31 mouse cellular contexts compared by ENCODE assay signal in the genomic region with DNA sequence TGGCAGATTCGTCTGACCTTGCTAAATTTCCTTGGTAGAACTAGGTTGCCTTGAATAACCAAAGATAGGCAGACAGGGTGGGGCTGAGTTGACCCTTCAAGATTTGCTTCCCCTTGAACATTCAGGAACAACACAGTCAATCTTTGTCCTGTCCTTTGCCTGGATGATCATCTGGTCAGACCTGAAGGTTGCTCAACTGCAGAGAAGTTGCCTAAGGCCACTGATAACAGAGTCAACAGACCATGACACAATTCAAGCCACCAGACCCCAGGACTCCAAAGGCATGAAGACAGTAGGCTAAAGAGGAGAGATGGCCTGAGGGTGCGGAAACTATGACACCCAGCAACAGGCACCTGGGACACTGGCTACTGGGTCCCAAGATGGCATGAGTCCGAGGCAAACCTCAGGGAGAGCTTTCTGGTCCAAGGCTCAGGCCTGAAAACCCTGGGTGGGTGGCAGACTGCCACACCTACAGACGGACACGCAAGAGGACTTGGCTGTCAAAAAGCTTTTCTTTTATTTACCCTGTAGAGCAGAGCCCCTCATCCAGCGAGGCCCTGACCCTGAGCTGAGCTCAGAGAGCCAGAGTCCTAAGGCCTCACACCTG. TPM values are rescaled to one million over a fixed set of nuclear protein-coding genes. Genes with fewer than 3 reads are reported as not detected.
DNase-seq lines count a peak whose midpoint lies in the region; ATAC-seq and TF ChIP-seq lines count a peak whose summit lies in the region.
"Had no signal": no experiment of that assay in that cellular context is flagged by ENCODE, and none has a peak within 500 bp of the region (broad histone marks: within the 10 kb centered on the region; RNA-seq: fewer than 3 reads in every experiment).

No protein-coding gene starts in this region.

- H3K27ac ChIP-seq in liver, adult 2 months (replicated peaks; ENCODE audit: insufficient read depth, low read depth, low read length): peak overlapping the region; percentile 88
- H3K27ac ChIP-seq in liver, embryonic 11.5 days (ENCODE audit: low read depth, low read length): no peak overlapping the region
- peak overlapping the region; percentile 55; the same call in 1 of the 2 replicates for H3K27ac ChIP-seq in liver, embryonic 13.5 days
- H3K27ac ChIP-seq in liver, postnatal 0 days (ENCODE audit: low read depth): peak overlapping the region; percentile 89
- H3K27ac ChIP-seq in hindbrain, embryonic 13.5 days: no peak overlapping the region
- H3K27ac ChIP-seq: heart, adult 2 months; hindbrain, postnatal 0 days; intestine, embryonic 15.5 days; limb, embryonic 13.5 days; neural tube, embryonic 15.5 days had no signal

- H3K4me2 ChIP-seq in liver, embryonic 11.5 days: no peak overlapping the region
- no peak overlapping the region for H3K4me2 ChIP-seq in liver, embryonic 13.5 days
- H3K4me2 ChIP-seq in liver, postnatal 0 days (ENCODE audit: low read depth, low read length): peak overlapping the region; percentile 42; the same call in 1 of the 2 replicates
- H3K4me2 ChIP-seq in hindbrain, embryonic 13.5 days: no peak overlapping the region
- H3K4me2 ChIP-seq: intestine, embryonic 15.5 days; limb, embryonic 13.5 days; lung, embryonic 14.5 days; neural tube, embryonic 15.5 days had no signal

- H3K27me3 ChIP-seq in liver, adult 2 months (ENCODE audit: control insufficient read depth, insufficient read depth, low read length): no peaks in the 10 kb centered on the region
- H3K27me3 ChIP-seq in liver, embryonic 11.5 days (replicated peaks; ENCODE audit: control insufficient read depth, insufficient read depth, low read length): no peaks in the 10 kb centered on the region
- no peaks in the 10 kb centered on the region for H3K27me3 ChIP-seq in liver, embryonic 13.5 days
- H3K27me3 ChIP-seq in liver, postnatal 0 days (ENCODE audit: insufficient read depth, low read length): no peaks in the 10 kb centered on the region
- H3K27me3 ChIP-seq in hindbrain, embryonic 13.5 days: no peaks in the 10 kb centered on the region
- H3K27me3 ChIP-seq: intestine, embryonic 15.5 days; limb, embryonic 13.5 days; neural tube, embryonic 15.5 days had no signal

- no peaks in the 10 kb centered on the region for H3K79me2 ChIP-seq in liver, adult 2 months (ENCODE audit: control insufficient read depth, insufficient read depth, low read length)

- 21% methylated on average over 6 of the region's 6 CpGs for WGBS in liver, adult 2 months
- 78% methylated on average over 6 of the region's 6 CpGs for WGBS in liver, embryonic 11.5 days
- 57% methylated on average over 6 of the region's 6 CpGs for WGBS in liver, embryonic 13.5 days (ENCODE audit: insufficient replicate concordance)
- 50% methylated on average over 6 of the region's 6 CpGs for WGBS in liver, postnatal 0 days (ENCODE audit: insufficient replicate concordance)
- WGBS in hindbrain, embryonic 13.5 days: 88% methylated on average over 6 of the region's 6 CpGs

- no peaks in the 10 kb centered on the region for H3K36me3 ChIP-seq in liver, adult 2 months (ENCODE audit: control insufficient read depth, insufficient read depth, low read length)
- H3K36me3 ChIP-seq in liver, embryonic 11.5 days (ENCODE audit: control insufficient read depth, insufficient read depth, low read length): no peaks in the 10 kb centered on the region
- no peaks in the 10 kb centered on the region for H3K36me3 ChIP-seq in liver, embryonic 13.5 days
- H3K36me3 ChIP-seq in liver, postnatal 0 days (replicated peaks; ENCODE audit: insufficient read depth, low read length): no peaks in the 10 kb centered on the region
- H3K36me3 ChIP-seq in hindbrain, embryonic 13.5 days: no peaks in the 10 kb centered on the region
- H3K36me3 ChIP-seq: intestine, embryonic 15.5 days; limb, embryonic 13.5 days; neural tube, embryonic 15.5 days had no signal

- TF ChIP-seq CTCF in liver, adult 2 months (IDR thresholded peaks at IDR 0.05; ENCODE audit: low read depth, low read length): no peak
- TF ChIP-seq CTCF in liver, postnatal 0 days (IDR thresholded peaks at IDR 0.05; ENCODE audit: low read depth): no peak

- H3K4me1 ChIP-seq in liver, adult 2 months (ENCODE audit: control insufficient read depth, insufficient read depth, low read length): peaks cover 13% of the 10 kb centered on the region
- H3K4me1 ChIP-seq in liver, embryonic 11.5 days (replicated peaks; ENCODE audit: control insufficient read depth, insufficient read depth, low read length): no peaks in the 10 kb centered on the region
- H3K4me1 ChIP-seq in liver, embryonic 13.5 days (replicated peaks): no peaks in the 10 kb centered on the region; the same call in 1 of the 2 replicates
- H3K4me1 ChIP-seq in liver, postnatal 0 days (ENCODE audit: insufficient read depth): peaks cover 8% of the 10 kb centered on the region; the same call in 1 of the 2 replicates
- no peaks in the 10 kb centered on the region for H3K4me1 ChIP-seq in hindbrain, embryonic 13.5 days (replicated peaks)
- H3K4me1 ChIP-seq: intestine, embryonic 15.5 days; limb, embryonic 13.5 days; neural tube, embryonic 15.5 days had no signal

- DNase-seq in cerebellum, postnatal 14 days: peak; percentile 72
- no peak for DNase-seq in cerebellum, adult 11 months
- peak; percentile 97 for DNase-seq in liver, adult 2 months (ENCODE audit: extremely low read depth, low read depth, low spot score)
- DNase-seq in liver, embryonic 11.5 days (ENCODE audit: low spot score): no peak
- DNase-seq in liver, embryonic 13.5 days: no peak
- peak; percentile 55 for DNase-seq in liver, postnatal 0 days
- DNase-seq: adrenal gland, adult 8-10 months; cerebellum, postnatal 36 days; gastrocnemius, postnatal 36 days; heart, adult 2 months; heart, postnatal 14 days; kidney, adult 2 months; kidney, postnatal 4 days; lung, embryonic 14.5 days; lung, postnatal 14 days; midbrain, embryonic 14.5 days; retina, postnatal 1 day; right cerebral cortex, postnatal 25 days; thymus, postnatal 4 days had no signal

- no peak for TF ChIP-seq POLR2A in liver, adult 2 months (IDR thresholded peaks at IDR 0.05; ENCODE audit: extremely low read depth, insufficient read depth, low read length)

- ATAC-seq in liver, embryonic 11.5 days (replicated peaks; ENCODE audit: low FRiP score): no peak
- ATAC-seq in liver, embryonic 13.5 days (ENCODE audit: low read depth): peak; percentile 53; the same call in 1 of the 2 replicates
- ATAC-seq in liver, postnatal 0 days: peak; percentile 83
- no peak for ATAC-seq in hindbrain, embryonic 13.5 days (ENCODE audit: low FRiP score)
- ATAC-seq: CD4-positive, CD25-positive, alpha-beta regulatory T cell, adult 4 months; forebrain, embryonic 14.5 days; hindbrain, postnatal 0 days; intestine, embryonic 15.5 days had no signal

- H3K4me3 ChIP-seq in liver, adult 2 months (ENCODE audit: insufficient read depth, low read depth, low read length): 0 out of 2 replicates have a peak overlapping the region, but pooled peaks have one; percentile 4
- H3K4me3 ChIP-seq in liver, embryonic 11.5 days (ENCODE audit: low read depth, low read length): no peak overlapping the region
- H3K4me3 ChIP-seq in liver, embryonic 13.5 days (replicated peaks): no peak overlapping the region
- no peak overlapping the region for H3K4me3 ChIP-seq in liver, postnatal 0 days (ENCODE audit: low read depth, low read length)
- no peak overlapping the region for H3K4me3 ChIP-seq in hindbrain, embryonic 13.5 days
- H3K4me3 ChIP-seq: heart, adult 2 months; intestine, embryonic 15.5 days; limb, embryonic 13.5 days; neural tube, embryonic 15.5 days had no signal

- H3K9ac ChIP-seq in liver, adult 2 months (ENCODE audit: low read depth, low read length): peak overlapping the region; percentile 10; the same call in 1 of the 2 replicates
- no peak overlapping the region for H3K9ac ChIP-seq in liver, embryonic 11.5 days (ENCODE audit: low read depth, low read length)
- H3K9ac ChIP-seq in liver, embryonic 13.5 days: no peak overlapping the region
- H3K9ac ChIP-seq in liver, postnatal 0 days (replicated peaks): no peak overlapping the region
- H3K9ac ChIP-seq in hindbrain, embryonic 13.5 days: no peak overlapping the region
- H3K9ac ChIP-seq: intestine, embryonic 15.5 days; limb, embryonic 13.5 days; lung, embryonic 14.5 days; neural tube, embryonic 15.5 days had no signal

- peaks cover 4% of the 10 kb centered on the region; the same call in 1 of the 2 replicates for H3K9me3 ChIP-seq in liver, embryonic 11.5 days (ENCODE audit: control insufficient read depth, low read length)
- H3K9me3 ChIP-seq in liver, embryonic 13.5 days (replicated peaks): peaks cover 6% of the 10 kb centered on the region; the same call in 1 of the 2 replicates
- H3K9me3 ChIP-seq in liver, postnatal 0 days (ENCODE audit: low read length): no peaks in the 10 kb centered on the region
- peaks cover 7% of the 10 kb centered on the region; the same call in 1 of the 2 replicates for H3K9me3 ChIP-seq in hindbrain, embryonic 13.5 days
- H3K9me3 ChIP-seq: intestine, embryonic 15.5 days had no signal

- peak; percentile 75; the same call in 1 of the 2 replicates for TF ChIP-seq EP300 in liver, postnatal 0 days (IDR thresholded peaks at IDR 0.05; ENCODE audit: low read depth)

RNA-seq across cellular contexts. Expression of a gene that starts 4.3 kb away (rescaled TPM):
- 0.18 and 12.8 TPM in 2 replicates for total RNA-seq in liver, adult 2 months (2014; rRNA removed)
- 0.10 TPM in 1 of 2 replicates, not detected in the other for polyA plus RNA-seq in liver, adult 2 months (2012; rRNA removed)
- polyA plus RNA-seq in liver, embryonic 11.5 days (2014; fragmentation: Nextera tagmentation; extraction: Ambion mirVana): not detected in 2 replicates
- polyA plus RNA-seq in liver, embryonic 13.5 days (2015; fragmentation: Nextera tagmentation; extraction: Ambion mirVana): not detected in 2 replicates
- not detected in 2 replicates for polyA plus RNA-seq in liver, postnatal 0 days (2015; fragmentation: Nextera tagmentation; extraction: Ambion mirVana)
- polyA plus RNA-seq in hindbrain, embryonic 13.5 days (2015; fragmentation: Nextera tagmentation; extraction: Ambion mirVana): not detected in 2 replicates
- total RNA-seq: gastrocnemius, postnatal 36 days; heart, adult 2 months; heart, postnatal 14 days; hindbrain, postnatal 0 days; left cerebral cortex, postnatal 36 days had no signal
- polyA plus RNA-seq: CD4-positive, CD25-positive, alpha-beta regulatory T cell, adult 4 months; embryonic facial prominence, embryonic 11.5 days; forebrain, embryonic 14.5 days; heart, embryonic 14.5 days; hindbrain, embryonic 11.5 days; hindbrain, postnatal 0 days; limb, embryonic 13.5 days; lung, embryonic 14.5 days; midbrain, embryonic 14.5 days; neural tube, embryonic 15.5 days; thymus, postnatal 0 days had no signal

RNA-seq across cellular contexts. Expression of a gene that starts 28.0 kb away (rescaled TPM):
- total RNA-seq in liver, adult 2 months (2014; rRNA removed): 7.6 and 7.9 TPM in 2 replicates
- polyA plus RNA-seq in liver, adult 2 months (2012; rRNA removed): 16.6 and 19.8 TPM in 2 replicates
- 25.1 and 27.1 TPM in 2 replicates for polyA plus RNA-seq in liver, embryonic 11.5 days (2014; fragmentation: Nextera tagmentation; extraction: Ambion mirVana)
- polyA plus RNA-seq in liver, embryonic 13.5 days (2015; fragmentation: Nextera tagmentation; extraction: Ambion mirVana): 19.9 and 20.2 TPM in 2 replicates
- polyA plus RNA-seq in liver, postnatal 0 days (2015; fragmentation: Nextera tagmentation; extraction: Ambion mirVana): 12.6 and 13.1 TPM in 2 replicates
- 36.5 and 40.5 TPM in 2 replicates for polyA plus RNA-seq in hindbrain, embryonic 13.5 days (2015; fragmentation: Nextera tagmentation; extraction: Ambion mirVana)

RNA-seq across cellular contexts. Expression of a gene that starts 28.1 kb away (rescaled TPM):
- 9.7 and 12.8 TPM in 2 replicates for total RNA-seq in liver, adult 2 months (2014; rRNA removed)
- polyA plus RNA-seq in liver, adult 2 months (2012; rRNA removed): 26.3 and 36.6 TPM in 2 replicates
- polyA plus RNA-seq in liver, embryonic 11.5 days (2014; fragmentation: Nextera tagmentation; extraction: Ambion mirVana): 55.4 and 56.3 TPM in 2 replicates
- polyA plus RNA-seq in liver, embryonic 13.5 days (2015; fragmentation: Nextera tagmentation; extraction: Ambion mirVana): 28.6 and 30.9 TPM in 2 replicates
- 17.6 and 19.2 TPM in 2 replicates for polyA plus RNA-seq in liver, postnatal 0 days (2015; fragmentation: Nextera tagmentation; extraction: Ambion mirVana)
- 68.9 and 69.6 TPM in 2 replicates for polyA plus RNA-seq in hindbrain, embryonic 13.5 days (2015; fragmentation: Nextera tagmentation; extraction: Ambion mirVana)

RNA-seq across cellular contexts. Expression of a gene that starts 41.3 kb away (rescaled TPM):
- 32.0 and 39.4 TPM in 2 replicates for total RNA-seq in liver, adult 2 months (2014; rRNA removed)
- polyA plus RNA-seq in liver, adult 2 months (2012; rRNA removed): 51.1 and 61.7 TPM in 2 replicates
- 43.7 and 44.8 TPM in 2 replicates for polyA plus RNA-seq in liver, embryonic 11.5 days (2014; fragmentation: Nextera tagmentation; extraction: Ambion mirVana)
- polyA plus RNA-seq in liver, embryonic 13.5 days (2015; fragmentation: Nextera tagmentation; extraction: Ambion mirVana): 24.0 and 26.1 TPM in 2 replicates
- 14.1 and 15.4 TPM in 2 replicates for polyA plus RNA-seq in liver, postnatal 0 days (2015; fragmentation: Nextera tagmentation; extraction: Ambion mirVana)
- 54.1 and 60.4 TPM in 2 replicates for polyA plus RNA-seq in hindbrain, embryonic 13.5 days (2015; fragmentation: Nextera tagmentation; extraction: Ambion mirVana)

RNA-seq across cellular contexts. Expression of a gene that starts 41.5 kb away (rescaled TPM):
- 21.9 and 22.0 TPM in 2 replicates for total RNA-seq in liver, adult 2 months (2014; rRNA removed)
- 14.9 and 17.1 TPM in 2 replicates for polyA plus RNA-seq in liver, adult 2 months (2012; rRNA removed)
- polyA plus RNA-seq in liver, embryonic 11.5 days (2014; fragmentation: Nextera tagmentation; extraction: Ambion mirVana): 108 and 114 TPM in 2 replicates
- polyA plus RNA-seq in liver, embryonic 13.5 days (2015; fragmentation: Nextera tagmentation; extraction: Ambion mirVana): 60.1 and 65.1 TPM in 2 replicates
- 26.1 and 26.5 TPM in 2 replicates for polyA plus RNA-seq in liver, postnatal 0 days (2015; fragmentation: Nextera tagmentation; extraction: Ambion mirVana)
- polyA plus RNA-seq in hindbrain, embryonic 13.5 days (2015; fragmentation: Nextera tagmentation; extraction: Ambion mirVana): 82.7 and 88.9 TPM in 2 replicates

Comparison
In these comparisons a context has a peak if more than half of its experiments do, and no peak if none do; other contexts are left out.
1. DNase-seq: peak in cerebellum, postnatal 14 days (2 of 2), liver, adult 2 months (single experiment) and liver, postnatal 0 days (single experiment); none in cerebellum, adult 11 months (single experiment), liver, embryonic 11.5 days (single experiment) and liver, embryonic 13.5 days (single experiment).
2. H3K27ac ChIP-seq: peak in liver, adult 2 months (single experiment), liver, embryonic 13.5 days (single experiment) and liver, postnatal 0 days (single experiment); none in liver, embryonic 11.5 days (single experiment) and hindbrain, embryonic 13.5 days (single experiment).
3. ATAC-seq: peak in liver, embryonic 13.5 days (single experiment) and liver, postnatal 0 days (single experiment); none in liver, embryonic 11.5 days (single experiment) and hindbrain, embryonic 13.5 days (single experiment).